Mouse (Mus musculus) neural tube, embryonic 13.5 days (tissue): ENCODE data around the gene Aldh2. TPM values are rescaled to one million over a fixed set of nuclear protein-coding genes. Genes with fewer than 3 reads are reported as not detected.

Source experiments
- ATAC-seq: fragments of 200-750 bp; cut with Nextera tagmentation; 2 replicates; pipeline ENCODE4 v1.8.0; 2017; ENCODE audit warnings: low read depth, mild to moderate bottlenecking, moderate TSS enrichment, moderate library complexity
- H3K27ac ChIP-seq: fragments of 300-500 bp; sonication (generic); replicated peaks from 2 replicates; pipeline ENCODE4 v1.5.1; 2015; ENCODE audit warnings: moderate library complexity, mild to moderate bottlenecking, inconsistent platforms
- H3K27me3 ChIP-seq: fragments of 300-500 bp; sonication (generic); 2 replicates; pipeline ENCODE4 v1.6.1; 2015; ENCODE audit warnings: mild to moderate bottlenecking, inconsistent platforms
- H3K36me3 ChIP-seq: fragments of 300-500 bp; sonication (generic); 2 replicates; pipeline ENCODE4 v1.6.1; 2015; ENCODE audit warnings: mild to moderate bottlenecking, inconsistent platforms
- H3K4me1 ChIP-seq: fragments of 300-500 bp; sonication (generic); replicated peaks from 2 replicates; pipeline ENCODE4 v1.6.1; 2015; ENCODE audit warnings: inconsistent platforms
- H3K4me2 ChIP-seq: fragments of 300-500 bp; sonication (generic); 2 replicates; pipeline ENCODE4 v1.6.1; 2015; ENCODE audit warnings: inconsistent platforms, mild to moderate bottlenecking, moderate library complexity
- H3K4me3 ChIP-seq: fragments of 300-500 bp; sonication (generic); 2 replicates; pipeline ENCODE4 v1.5.1; 2015; ENCODE audit warnings: mild to moderate bottlenecking, inconsistent platforms
- H3K9ac ChIP-seq: fragments of 300-500 bp; sonication (generic); 2 replicates; pipeline ENCODE4 v1.6.1; 2015; ENCODE audit warnings: moderate library complexity, mild to moderate bottlenecking, inconsistent platforms
- H3K9me3 ChIP-seq: fragments of 300-500 bp; sonication (generic); 2 replicates; pipeline ENCODE4 v1.6.1; 2016; ENCODE audit warnings: inconsistent platforms
- WGBS: fragments of 180-500 bp; shearing (Covaris S2); methylation state at CpG from one replicate; pipeline ENCODE4 v1.1.7; 2015; 5-methylcytosine and 5-hydroxymethylcytosine counted together
- polyA plus RNA-seq: library from polyadenylated mRNA; unstranded; fragments of >200 nt; fragmentation: Nextera tagmentation; extraction: Ambion mirVana; gene quantifications from 2 replicates; pipeline ENCODE4 v1.2.1, GENCODE M21; 2015

Gene Aldh2
- polyA plus RNA-seq, 1 experiment from 2014 or later = 133 TPM

DNA sequence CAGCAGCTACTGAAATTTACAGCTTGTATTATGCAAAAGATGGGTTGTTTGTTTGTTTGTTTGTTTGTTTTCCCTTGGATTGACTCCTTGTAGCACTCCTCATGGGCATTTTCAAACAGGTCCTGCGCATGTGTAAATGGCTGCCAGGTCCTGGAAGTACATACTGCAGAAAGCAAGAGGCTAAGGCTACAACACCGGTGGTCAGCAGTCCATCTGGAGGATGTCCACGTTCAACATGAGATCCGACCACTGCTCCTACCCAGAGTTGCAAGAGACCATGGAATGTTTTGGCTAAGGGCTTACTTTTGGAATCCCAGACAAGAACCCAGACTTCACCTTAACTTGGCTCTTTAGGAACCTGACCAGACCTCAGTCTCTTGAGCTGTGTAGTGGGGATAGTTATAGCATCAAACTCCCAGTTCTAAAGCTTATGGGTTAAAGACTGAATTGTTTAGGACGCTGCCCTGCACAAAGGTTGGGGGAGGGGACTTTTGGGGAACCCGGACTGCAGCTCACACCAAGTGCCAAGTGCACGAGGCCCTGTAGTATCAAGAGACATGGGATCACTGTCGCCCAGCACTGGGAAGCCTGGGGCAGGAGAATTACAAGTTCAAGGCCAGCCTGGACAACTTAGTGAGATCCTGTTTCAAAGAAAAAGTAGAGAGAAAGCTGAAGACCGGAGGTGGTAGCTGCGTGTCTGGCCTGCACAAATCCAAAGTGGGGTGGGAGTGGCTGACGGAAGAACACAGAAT is 1.4 kb downstream of the Aldh2 start:
- WGBS = 65% methylated on average over 11 of the region's 11 CpGs
- Histone ChIP-seq H3K4me1 (peaks cover 32% of the 10 kb centered on the region), H3K9ac (0 out of 2 replicates have a peak overlapping the region, but pooled peaks have one; percentile 84), H3K4me2 (peak overlapping the region; percentile 97), H3K27me3 (0 out of 2 replicates have a peak, but pooled peaks cover 4% of the 10 kb centered on the region), H3K27ac (no peak overlapping the region), H3K4me3 (peak overlapping the region; percentile 69), H3K36me3 (no peaks in the 10 kb centered on the region), H3K9me3 (no peaks in the 10 kb centered on the region)
- no peak for ATAC-seq

DNA sequence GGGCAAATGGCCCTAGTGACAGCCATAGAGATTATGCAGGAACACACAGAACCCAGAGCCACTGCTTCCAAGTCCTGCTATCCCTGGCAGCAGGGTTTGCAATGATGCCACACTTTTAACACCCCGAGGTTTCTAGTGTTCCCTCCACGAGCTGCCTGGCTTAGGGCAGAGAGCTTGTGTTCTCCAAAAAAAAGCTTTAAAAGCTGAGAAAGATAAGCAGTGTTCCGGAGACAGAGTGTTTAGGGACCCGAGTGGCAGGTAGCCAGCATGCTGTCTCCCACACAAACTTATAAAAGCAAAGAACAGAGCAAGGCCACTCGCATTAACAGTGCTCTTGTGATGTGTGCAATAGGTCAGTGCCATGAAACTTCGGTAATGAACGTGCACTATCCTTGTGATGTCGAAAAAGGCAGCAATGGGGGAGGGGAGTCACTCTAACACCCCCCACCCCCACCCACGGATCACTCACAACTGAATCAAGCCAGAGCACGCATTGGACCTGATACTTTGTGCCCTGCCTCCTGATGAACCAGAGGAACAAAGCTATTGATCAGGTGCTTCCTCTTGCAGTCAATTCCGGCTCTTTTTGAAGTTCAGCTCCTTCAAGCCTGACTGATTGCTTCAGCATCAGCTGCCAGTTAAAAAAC is 2.1 kb downstream of the Aldh2 start:
- no peaks in the 10 kb centered on the region for H3K9me3 ChIP-seq
- 0 out of 2 replicates have a peak, but pooled peaks cover 4% of the 10 kb centered on the region for H3K27me3 ChIP-seq
- peaks cover 32% of the 10 kb centered on the region for H3K4me1 ChIP-seq
- H3K27ac ChIP-seq = no peak overlapping the region
- H3K9ac ChIP-seq = no peak overlapping the region
- no peak for ATAC-seq
- peak overlapping the region; percentile 97 for H3K4me2 ChIP-seq
- 0 out of 2 replicates have a peak overlapping the region, but pooled peaks have one; percentile 69 for H3K4me3 ChIP-seq
- H3K36me3 ChIP-seq = no peaks in the 10 kb centered on the region
- WGBS = 84% methylated on average over 11 of the region's 11 CpGs

DNA sequence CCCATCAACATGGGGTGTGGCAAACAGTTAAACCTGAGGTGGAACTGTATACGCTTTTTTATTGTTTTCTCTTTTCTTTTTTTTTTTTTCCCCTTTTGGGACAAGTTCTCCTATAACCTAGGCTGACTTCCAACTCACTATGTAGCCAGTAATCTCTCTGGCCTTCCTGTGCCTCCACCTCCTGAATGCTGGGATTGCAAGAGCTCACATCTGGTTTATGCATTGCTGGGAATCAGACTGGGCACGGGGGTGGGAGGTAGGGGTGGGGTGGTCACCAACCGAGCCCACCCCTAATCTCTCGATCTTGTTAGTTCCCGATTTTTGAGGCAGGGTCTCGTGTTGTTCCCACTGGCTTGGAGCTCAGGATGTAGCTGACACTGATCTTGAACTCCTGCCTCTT is 3.7 kb downstream of the Aldh2 start:
- WGBS = 89% methylated on average over 6 of the region's 6 CpGs
- ATAC-seq = no peak
- no peak overlapping the region for H3K4me3 ChIP-seq
- H3K27ac ChIP-seq = no peak overlapping the region
- no peaks in the 10 kb centered on the region for H3K27me3 ChIP-seq
- H3K36me3 ChIP-seq = no peaks in the 10 kb centered on the region
- no peaks in the 10 kb centered on the region for H3K9me3 ChIP-seq
- H3K9ac ChIP-seq = no peak overlapping the region
- no peak overlapping the region for H3K4me2 ChIP-seq
- H3K4me1 ChIP-seq = peaks cover 32% of the 10 kb centered on the region

DNA sequence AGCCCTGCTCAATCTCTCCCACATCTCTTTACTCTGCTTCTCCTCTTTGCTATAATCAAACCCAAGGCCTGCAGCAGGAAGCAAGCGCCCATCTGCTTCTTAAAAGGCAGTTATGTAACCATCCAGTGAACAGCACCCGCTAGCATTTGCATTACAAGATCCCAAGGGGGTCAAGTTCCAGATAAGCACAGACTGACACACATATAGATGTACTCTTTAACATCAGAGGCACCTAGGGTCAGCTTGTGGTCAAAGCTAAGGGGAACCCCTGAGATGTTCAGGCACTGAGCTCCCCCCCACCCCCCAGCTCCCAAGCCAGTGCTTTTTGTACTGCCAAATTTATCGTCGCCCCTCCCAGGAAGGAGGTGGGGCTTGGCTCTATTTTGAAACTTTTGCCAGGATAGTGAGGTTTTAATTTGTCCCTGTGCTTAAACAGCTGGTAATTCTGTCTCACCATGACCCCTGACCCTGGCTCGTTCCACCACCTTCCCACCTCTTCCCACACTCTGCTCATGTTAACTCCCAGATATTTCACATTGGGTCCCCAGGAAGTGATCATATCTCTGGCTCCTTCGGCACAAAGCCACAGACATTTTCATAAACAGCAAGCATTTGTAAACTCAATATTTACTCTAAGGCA is 7.1 kb downstream of the Aldh2 start:
- Histone ChIP-seq H3K9me3 (no peaks in the 10 kb centered on the region), H3K27me3 (no peaks in the 10 kb centered on the region), H3K36me3 (no peaks in the 10 kb centered on the region), H3K9ac (no peak overlapping the region), H3K27ac (no peak overlapping the region), H3K4me1 (peaks cover 6% of the 10 kb centered on the region; the same call in 1 of the 2 replicates), H3K4me2 (no peak overlapping the region), H3K4me3 (no peak overlapping the region)
- 72% methylated on average over 6 of the region's 6 CpGs for WGBS
- no peak for ATAC-seq

DNA sequence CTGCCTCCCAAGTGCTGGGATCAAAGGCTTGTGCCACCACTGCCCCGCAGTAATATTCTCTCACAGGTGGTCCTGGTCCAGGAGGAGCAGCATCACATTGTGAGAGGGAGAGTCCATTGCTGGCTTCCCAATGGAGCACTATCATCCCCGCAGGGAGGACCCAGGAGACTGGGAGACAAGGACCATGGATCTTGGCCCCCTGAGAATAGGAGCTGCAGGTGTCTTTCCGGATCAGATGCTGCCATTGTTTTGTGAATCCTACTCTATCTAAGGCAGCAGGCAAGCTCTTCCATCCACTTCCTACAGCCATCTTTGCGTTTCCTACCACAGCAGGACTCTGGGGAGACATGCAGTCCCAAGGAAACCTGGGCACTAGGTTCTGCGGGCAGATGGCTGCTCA is 7.9 kb downstream of the Aldh2 start:
- Histone ChIP-seq H3K9me3 (no peaks in the 10 kb centered on the region), H3K36me3 (0 out of 2 replicates have a peak, but pooled peaks cover under 1% of the 10 kb centered on the region), H3K4me3 (no peak overlapping the region), H3K27ac (no peak overlapping the region), H3K4me2 (no peak overlapping the region), H3K4me1 (peaks cover 6% of the 10 kb centered on the region; the same call in 1 of the 2 replicates), H3K27me3 (no peaks in the 10 kb centered on the region), H3K9ac (no peak overlapping the region)
- ATAC-seq = no peak
- WGBS = 74% methylated on average over 5 of the region's 5 CpGs

DNA sequence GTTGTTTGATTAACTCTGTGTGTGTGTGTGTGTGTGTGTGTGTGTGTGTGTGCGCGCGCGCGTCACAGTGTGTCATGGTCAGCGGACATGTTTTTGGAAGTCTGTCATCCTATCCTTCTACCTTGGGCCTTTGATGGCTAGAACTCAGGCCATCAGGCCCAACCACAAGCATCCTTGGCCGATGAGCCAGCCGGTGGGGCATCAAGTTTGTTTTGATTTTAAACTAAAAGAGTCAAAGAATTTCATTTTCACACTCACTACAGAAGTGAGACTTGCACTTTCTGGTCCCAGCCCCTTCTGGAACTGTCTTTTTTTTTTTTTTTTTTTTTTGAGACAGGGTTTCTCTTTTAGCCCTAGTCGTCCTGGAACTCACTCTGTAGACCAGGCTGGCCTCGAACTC is 8.6 kb downstream of the Aldh2 start:
- H3K27ac ChIP-seq = no peak overlapping the region
- no peaks in the 10 kb centered on the region for H3K27me3 ChIP-seq
- H3K4me1 ChIP-seq = peaks cover 6% of the 10 kb centered on the region; the same call in 1 of the 2 replicates
- 96% methylated on average over 10 of the region's 10 CpGs for WGBS
- H3K9me3 ChIP-seq = no peaks in the 10 kb centered on the region
- no peak overlapping the region for H3K4me2 ChIP-seq
- ATAC-seq = no peak
- no peak overlapping the region for H3K4me3 ChIP-seq
- H3K36me3 ChIP-seq = peaks cover 8% of the 10 kb centered on the region
- H3K9ac ChIP-seq = no peak overlapping the region

DNA sequence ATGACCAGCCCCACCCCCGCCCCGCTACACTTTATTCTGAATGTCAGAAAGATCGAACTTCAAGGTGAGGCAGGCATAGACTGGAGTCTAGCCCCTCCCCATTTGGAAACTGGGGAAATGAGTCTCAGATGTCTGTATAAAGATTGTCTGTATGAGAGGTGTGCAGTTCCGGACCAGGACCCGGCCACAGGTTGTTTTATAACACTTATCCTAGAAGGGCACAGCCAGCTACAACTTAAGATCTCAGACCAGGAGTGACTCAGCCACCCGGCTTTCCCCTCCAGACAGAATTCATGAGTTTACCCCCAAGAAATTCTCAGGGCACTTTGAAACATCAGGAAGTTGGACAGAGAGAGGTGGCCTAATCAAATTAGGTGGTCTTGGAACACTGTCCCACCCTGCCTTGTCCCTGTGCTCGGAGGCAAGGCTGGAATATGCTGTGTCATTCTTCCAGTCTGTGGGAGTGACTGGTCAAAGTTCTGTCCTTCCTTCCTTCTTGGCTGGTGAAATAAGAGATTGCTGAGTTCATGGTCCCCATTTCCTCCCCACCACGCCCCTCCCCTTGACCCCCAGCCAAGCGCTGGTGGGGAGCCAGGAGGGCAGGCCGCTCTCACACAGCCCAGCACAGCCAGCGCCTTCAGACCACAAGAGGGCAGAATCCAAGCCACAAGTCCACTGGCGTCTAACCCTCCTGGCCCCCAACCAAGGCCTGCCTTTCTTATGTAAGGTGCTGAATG is 9.7 kb downstream of the Aldh2 start:
- 62% methylated on average over 12 of the region's 12 CpGs for WGBS
- H3K36me3 ChIP-seq = peaks cover 19% of the 10 kb centered on the region
- H3K4me3 ChIP-seq = no peak overlapping the region
- H3K9me3 ChIP-seq = no peaks in the 10 kb centered on the region
- H3K27ac ChIP-seq = no peak overlapping the region
- no peak overlapping the region for H3K4me2 ChIP-seq
- H3K9ac ChIP-seq = no peak overlapping the region
- peak; percentile 59 for ATAC-seq
- no peaks in the 10 kb centered on the region for H3K27me3 ChIP-seq
- peaks cover 6% of the 10 kb centered on the region; the same call in 1 of the 2 replicates for H3K4me1 ChIP-seq

DNA sequence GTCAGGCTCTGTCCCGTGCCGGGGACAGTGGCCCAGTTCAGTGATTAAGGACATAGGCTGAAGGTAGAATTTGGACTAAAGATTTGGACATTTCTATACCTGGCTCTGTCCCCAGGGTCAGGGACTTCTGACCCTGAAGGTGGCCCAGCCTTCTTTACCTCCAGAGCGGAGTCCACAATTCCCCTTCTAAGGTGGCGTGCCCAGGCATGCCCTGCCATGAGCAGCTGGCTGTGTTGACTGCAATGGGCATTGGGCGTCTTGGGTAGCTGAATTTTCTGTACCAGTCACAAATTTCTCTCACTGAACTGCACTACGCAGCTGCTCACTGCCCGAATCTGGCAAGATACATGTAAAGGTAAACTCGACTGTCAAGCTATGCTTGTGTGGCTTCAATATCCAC is 11.7 kb downstream of the Aldh2 start:
- Histone ChIP-seq H3K27me3 (no peaks in the 10 kb centered on the region), H3K36me3 (peaks cover 34% of the 10 kb centered on the region), H3K4me3 (no peak overlapping the region), H3K9me3 (no peaks in the 10 kb centered on the region), H3K4me1 (peaks cover 6% of the 10 kb centered on the region; the same call in 1 of the 2 replicates), H3K4me2 (no peak overlapping the region), H3K9ac (no peak overlapping the region), H3K27ac (no peak overlapping the region)
- ATAC-seq = no peak
- WGBS = 92% methylated on average over 8 of the region's 8 CpGs

DNA sequence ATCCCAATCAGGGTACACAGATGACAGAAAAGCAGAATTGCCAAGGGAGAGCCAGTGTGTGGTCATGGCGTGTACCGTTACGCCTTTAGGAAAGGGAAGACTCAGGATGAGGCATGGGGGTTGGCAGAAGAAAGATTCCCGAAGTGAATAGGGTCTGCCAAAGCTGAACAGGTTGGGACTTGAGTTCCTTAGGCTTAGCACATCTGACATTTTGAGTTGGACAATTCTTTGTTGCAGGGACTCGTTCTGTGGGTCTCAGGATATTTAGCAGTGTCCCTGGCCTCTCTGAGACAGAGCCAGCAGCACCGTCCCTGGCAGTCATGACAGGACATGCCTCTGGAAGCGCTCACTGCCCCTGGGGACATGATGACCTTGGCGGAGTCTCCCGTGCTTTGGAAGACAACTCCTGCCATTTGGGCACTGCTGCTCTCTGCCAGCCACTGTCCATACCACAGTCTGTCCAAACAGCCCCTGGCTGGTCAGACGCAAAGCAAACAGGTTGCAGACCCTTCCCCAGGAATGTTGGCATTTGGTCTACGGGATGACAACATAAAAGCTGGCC is 16.6 kb downstream of the Aldh2 start:
- Histone ChIP-seq H3K4me1 (no peaks in the 10 kb centered on the region), H3K9ac (no peak overlapping the region), H3K36me3 (peaks cover 66% of the 10 kb centered on the region), H3K4me2 (no peak overlapping the region), H3K27ac (no peak overlapping the region), H3K9me3 (no peaks in the 10 kb centered on the region), H3K4me3 (no peak overlapping the region), H3K27me3 (no peaks in the 10 kb centered on the region)
- WGBS = 89% methylated on average over 11 of the region's 11 CpGs
- no peak for ATAC-seq

DNA sequence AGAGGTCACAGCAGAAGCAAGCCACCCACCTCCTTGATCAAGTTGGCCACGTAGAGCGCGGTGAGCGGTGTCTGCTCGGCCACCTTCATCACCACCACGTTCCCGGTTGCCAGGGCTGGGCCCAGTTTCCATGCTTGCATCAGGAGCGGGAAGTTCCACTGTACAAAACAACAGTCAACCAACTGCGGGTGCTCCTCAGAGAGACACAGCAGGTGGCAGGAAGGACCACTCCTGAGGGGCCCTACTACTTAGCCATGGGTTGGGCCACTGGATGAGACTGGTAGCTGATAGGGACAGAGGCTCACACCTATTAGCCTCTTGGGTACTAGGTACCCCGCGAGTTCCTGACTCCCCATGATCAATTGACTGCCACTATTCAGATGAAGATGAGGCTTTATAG is 17.8 kb downstream of the Aldh2 start:
- no peaks in the 10 kb centered on the region for H3K4me1 ChIP-seq
- no peak overlapping the region for H3K4me3 ChIP-seq
- H3K9me3 ChIP-seq = no peaks in the 10 kb centered on the region
- 94% methylated on average over 11 of the region's 11 CpGs for WGBS
- no peak overlapping the region for H3K27ac ChIP-seq
- H3K4me2 ChIP-seq = no peak overlapping the region
- peaks cover 78% of the 10 kb centered on the region for H3K36me3 ChIP-seq
- H3K27me3 ChIP-seq = no peaks in the 10 kb centered on the region
- ATAC-seq = no peak
- no peak overlapping the region for H3K9ac ChIP-seq

DNA sequence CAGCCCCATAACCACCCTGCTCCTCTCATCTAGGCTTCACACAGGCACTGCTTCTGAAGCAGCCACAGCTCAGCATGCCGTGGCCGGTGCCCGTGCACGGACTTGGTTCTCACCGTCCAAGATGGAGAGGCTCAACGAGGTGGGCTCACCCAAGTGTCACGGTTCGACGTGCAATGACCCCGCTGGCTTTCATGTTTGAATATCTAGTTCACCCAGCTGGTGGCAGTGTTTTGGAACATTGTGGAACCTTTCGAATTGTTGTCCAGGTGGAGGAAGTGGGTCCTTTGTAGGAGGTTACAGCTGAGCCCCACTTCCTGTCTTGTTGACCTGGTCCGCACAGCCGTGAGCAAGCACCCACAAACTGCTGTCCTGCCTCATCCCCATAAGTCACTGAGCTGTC is 19.5 kb downstream of the Aldh2 start:
- no peaks in the 10 kb centered on the region for H3K27me3 ChIP-seq
- 91% methylated on average over 13 of the region's 13 CpGs for WGBS
- H3K4me3 ChIP-seq = no peak overlapping the region
- H3K4me1 ChIP-seq = no peaks in the 10 kb centered on the region
- peaks cover 67% of the 10 kb centered on the region for H3K36me3 ChIP-seq
- no peak for ATAC-seq
- no peak overlapping the region for H3K27ac ChIP-seq
- H3K9ac ChIP-seq = no peak overlapping the region
- no peaks in the 10 kb centered on the region for H3K9me3 ChIP-seq
- no peak overlapping the region for H3K4me2 ChIP-seq
